Mouse (Mus musculus) induced T-regulatory cell, adult 2 months (primary cell): Measurements from ENCODE around the gene Fto.

Experiments
- DNase-seq: peaks from one replicate; pipeline ENCODE4 v3.0.0-alpha.2; 2012; ENCODE audit warnings: low read depth

The Fto gene

DNA sequence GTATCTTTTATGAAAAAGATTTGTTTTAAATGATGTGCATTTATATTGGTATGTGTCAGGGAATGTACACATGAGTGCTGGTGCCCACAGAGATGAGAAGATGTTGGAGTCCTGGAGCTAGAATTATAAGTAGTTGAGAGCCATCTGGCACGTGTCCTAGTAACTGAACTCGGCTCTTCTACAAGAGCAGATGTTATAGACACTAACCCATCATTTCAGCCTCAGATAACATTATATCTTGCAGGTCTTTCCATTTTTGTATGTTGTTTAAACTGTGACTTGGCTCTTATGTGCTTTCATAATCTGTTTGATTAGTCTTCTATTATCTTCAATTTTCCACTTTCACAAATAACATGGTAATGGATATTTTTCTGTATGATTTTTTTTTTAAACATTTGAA, 186.0 kb downstream of the Fto start:
- DNase-seq, result no peak

DNA sequence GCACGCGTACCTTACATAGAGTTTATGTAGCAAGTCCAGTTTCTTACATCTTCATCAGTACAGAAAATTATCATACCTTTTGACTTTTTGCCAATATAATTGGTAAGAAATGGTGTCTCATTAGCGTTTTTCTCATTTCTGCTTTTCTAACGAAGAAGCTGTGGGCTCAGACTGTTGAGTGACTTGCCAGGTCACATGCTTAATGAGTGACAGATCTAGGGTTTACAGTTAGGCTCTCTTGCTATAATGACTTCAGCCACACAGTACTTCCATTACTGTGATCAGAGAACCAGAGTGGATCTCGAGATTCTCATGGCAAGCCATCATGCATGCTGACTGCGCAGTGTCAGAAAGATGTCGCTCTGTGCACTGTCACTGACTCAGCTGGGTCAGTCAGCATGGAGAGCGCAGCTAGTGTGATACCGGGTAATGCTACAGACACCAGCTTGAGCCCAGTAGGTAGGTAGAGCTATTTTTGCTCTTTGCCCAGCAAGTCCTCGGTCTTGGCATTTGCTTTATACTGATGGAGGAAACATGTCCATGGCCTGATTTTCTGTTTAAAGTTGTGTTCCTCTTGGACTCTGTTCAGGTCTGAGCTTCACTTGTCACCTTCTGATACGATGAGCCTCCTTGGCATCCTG, 188.8 kb downstream of the Fto start:
- no peak for DNase-seq

DNA sequence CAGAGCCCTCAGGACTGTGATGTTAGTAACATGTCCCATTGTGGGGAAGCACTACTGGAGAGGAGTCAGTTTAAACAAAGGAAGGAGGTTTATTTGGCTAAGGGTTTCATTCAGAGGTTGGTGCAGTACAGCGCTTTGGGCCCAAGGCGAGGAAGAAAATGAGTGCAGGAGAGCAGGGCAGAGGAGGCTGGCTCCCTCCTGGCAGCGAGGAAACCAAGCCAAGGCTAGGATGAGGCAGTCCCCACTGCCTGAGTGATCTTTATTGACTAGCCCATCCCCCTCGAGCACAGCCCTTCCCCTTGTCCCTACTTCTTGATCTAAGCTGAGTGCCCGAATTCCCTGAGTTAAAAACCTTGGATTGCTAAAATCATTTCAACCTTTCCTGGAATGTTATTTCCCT, 189.5 kb downstream of the Fto start:
- no peak for DNase-seq

DNA sequence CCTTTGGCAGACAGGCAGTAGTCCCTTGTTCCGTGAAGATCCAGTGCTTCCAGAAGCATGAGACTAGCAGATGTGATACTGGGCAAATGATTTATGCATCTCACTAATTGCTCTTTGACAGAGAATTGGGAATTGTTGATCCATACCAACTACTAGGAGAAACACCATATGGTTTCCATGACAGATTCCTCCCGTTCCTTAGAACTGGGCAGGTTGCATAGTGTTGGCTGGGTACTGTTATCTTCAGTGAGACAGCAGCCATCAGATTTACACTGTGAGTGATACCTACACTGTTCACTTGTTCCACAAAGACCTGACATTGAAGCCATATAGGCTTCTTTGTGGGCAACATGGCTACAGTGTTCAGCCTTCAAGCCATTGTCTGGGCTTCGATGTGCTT, 191.0 kb downstream of the Fto start:
- DNase-seq, result no peak

DNA sequence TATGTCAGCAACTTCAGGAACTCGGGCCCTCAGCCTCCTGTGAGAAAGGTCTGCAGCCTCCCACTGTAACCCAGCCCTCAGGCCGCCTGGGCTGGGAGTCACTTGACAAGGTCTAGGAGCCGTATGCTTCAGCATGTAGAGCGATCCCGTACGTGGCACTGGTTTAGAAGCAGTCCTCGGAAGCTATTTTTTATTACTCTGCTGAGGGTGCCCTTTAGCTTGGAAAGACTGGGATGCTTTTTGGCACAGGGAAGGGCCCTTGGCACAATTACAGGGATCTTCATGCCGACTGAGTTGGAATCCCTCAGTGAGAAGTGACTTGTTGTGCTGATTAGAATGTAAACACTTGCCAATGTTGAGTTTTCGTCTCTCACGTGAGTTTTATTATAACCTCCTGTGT, 191.6 kb downstream of the Fto start:
- no peak for DNase-seq

DNA sequence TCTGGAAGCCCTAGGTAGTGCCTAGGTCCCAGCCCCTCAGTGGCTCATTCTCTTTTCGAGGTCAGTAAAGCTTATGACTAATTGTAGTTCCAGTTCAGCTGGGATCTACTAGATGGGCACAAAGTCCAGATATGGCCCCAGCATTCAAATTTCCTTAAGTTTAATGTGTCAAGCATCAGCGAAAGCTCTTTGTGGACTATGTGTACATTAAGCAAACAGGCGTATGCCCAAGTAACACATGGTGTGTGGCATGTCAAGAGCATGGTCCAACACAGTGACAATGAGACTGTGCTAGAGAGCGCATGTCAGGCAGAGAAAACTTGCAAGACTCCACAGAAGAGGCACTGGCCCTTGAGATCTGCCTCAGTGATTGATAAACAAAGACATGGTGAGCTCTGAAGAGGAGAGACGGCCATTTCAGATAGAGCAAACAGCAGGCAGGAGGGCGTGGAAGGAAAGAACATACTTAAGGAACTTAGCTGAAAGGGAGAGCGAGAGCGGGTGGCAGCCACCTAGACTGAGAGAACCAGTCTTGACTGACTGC, 192.2 kb downstream of the Fto start:
- DNase-seq, result no peak

DNA sequence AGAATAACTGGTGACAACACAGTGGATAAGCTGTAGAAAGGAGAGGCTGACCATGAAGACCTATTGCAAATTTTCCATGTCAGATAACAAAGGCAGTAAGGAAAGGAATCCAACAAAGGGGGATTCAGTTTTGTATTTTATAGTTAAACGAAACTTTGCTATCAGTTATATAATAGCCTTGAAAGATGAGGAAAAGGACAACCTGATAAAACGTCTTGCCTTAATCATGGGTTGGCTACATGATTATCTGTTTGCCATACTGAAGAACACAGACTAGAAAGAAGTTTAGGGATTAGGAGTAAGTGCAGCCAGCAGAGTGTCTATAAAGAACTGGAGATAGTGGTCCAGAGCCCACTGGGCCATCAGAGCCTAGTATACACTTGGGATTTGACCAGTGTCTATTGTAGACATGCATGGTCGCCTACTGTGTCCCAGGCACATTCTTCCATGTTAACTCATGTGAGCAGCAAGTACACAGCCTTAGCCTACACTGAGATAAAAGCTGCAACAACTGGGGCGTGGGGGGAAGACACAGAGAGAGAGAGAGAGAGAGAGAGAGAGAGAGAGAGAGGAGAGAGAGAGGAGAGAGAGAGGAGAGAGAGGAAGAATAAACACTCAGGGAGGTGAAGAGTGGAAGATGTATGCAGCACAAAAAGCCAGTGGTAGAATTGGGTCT, 192.8 kb downstream of the Fto start:
- no peak for DNase-seq

DNA sequence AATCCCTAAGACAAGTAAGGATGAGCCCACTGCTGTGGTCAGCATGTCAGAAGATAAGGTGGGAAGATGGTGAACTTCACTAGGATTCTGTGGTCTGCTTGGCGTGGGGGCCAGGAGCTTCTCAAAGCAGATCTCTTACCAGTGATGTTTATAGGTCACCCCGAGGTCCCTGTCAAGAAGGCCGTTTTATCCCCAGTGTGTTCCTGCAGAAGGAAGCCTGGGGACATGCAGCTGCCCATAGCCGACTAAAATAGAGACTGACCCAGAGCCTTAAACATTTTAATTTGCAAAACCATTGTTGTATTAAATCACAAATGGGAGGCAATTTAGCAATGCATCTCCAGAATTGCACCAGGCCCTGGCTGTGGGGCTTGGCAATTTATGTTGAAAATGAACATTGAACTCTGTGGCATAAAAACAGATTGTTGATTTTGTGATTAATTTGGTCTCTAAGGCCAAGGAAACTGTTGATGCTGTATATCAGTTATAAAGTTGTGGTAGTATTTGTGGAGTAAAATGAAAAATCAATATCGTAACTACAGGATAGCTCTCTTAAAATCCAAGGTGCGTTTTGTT, 193.4 kb downstream of the Fto start:
- DNase-seq, result no peak

DNA sequence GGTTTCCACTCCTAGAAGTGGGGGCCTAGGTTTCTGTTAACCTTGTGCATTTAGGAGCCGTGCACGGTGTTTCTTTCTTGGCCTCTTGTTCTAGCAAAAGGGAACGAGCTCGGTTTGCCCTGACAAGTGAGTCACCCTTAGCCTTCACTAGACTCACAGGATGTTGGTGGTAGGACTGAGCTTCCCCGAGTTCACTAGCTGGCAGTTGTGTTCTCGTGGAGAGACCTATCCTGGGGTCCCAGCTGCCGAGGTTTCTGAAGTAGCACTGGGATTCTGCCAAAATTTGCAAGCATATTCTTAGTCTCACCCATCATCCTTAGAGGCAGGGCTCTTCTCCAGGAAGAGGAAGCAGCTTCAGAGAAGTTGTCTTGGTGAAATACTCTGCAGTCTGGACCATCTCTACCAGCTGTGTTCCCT, 194.4 kb downstream of the Fto start:
- DNase-seq, result peak; percentile 4

DNA sequence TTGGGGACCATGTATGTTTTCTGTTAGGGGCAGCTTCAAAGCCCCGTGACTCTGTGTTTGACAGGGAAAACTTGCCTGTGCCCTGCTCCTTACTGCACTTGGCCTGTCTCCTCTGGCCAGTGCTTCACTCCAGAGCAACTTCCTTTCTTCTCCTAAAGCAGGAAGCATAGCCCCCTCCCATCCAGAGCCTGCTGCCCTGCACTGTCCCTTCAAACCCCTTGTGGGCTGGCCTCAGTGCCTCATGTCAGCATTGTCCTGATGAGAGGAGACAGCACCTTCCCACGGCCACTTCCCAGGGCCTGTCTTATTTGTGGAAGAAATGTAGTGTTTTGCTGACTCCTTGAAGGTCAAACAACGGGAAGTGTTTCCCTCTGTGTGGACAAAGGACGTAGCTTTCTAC, 195.0 kb downstream of the Fto start:
- no peak for DNase-seq

DNA sequence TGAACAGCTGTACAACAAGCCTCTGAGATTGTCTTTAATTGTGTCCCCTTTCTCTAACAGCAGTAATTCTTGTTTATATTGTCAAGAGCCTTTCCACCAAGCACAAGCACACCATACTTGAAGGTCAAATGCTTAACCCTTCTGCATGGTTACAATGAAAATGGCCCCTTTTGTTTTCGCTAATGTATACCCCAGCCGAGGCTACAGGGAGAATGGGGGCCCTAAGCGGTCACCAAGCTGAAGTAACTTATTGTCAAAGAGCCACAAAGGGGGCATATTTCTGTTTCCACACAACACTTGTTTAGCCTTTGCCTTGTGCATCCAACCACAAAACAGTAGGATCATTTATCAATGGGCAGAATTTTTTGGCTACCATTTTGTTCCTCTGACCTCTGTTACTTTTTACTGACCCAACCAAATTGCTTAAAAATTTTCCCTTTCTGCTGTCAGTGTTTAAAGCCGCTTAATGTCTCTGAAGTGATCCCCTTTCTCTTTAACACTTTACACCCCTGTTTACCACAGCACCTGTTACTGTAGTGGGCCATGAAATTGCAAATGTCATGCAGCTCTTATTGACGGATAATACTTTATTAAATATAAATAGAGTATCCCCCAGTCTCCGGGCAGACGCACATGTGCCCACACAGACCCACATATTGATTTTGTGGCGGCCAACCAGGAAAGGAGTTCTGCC, 196.0 kb downstream of the Fto start:
- no peak for DNase-seq

DNA sequence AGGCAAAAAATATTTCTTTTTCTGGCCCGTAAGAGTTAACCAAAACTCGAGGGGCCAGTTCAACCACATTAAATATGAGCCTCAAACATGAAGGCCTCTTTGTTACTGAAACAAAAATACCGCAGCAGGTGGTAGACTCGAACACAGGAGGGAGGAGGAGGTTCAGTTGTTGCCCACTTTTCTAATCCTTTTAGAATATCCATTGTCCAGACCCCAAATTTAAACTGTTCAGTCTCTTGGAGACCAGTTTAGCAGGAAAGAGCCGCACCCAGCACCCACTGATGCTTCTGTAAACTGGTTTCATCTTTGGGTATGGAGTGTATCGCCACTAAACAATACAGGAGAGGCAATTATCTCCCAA, 196.6 kb downstream of the Fto start:
- no peak for DNase-seq

DNA sequence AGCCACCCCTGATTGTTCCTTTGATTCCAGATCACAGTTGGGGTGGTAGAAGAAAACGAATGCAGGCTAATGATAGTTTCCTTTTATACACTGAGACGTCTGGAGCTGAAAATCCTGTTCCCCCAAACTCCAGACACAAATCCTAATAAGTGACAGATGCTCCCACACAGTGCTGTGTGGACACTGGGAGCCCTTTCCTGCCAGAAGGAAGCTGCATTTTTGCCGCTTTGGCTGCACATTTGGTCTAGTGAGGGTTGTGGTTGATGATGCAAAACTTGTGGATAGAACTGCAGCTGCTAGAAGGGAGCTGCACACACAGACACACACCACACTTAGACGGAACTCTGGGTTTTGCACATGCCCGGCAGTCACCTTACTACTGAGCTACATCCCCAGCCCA, 197.4 kb downstream of the Fto start:
- no peak for DNase-seq

DNA sequence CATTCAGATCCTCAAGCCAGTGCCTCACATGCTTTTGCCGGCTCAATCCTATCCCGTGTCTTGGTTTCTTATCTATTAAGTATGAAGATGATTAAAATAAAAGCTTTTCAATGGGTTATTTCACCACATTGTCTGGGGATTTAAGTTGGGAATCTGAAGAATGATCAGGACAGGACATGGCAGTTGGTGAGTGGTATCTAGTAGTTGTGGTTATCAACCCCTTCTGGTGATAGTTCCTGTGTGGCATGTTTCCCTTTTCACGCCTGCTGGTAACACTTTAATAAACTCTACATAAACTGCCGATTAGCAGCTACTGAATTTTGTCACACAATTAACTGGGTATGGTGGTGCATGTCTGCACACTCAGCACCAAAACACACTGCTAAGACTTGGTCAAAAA, 198.6 kb downstream of the Fto start:
- no peak for DNase-seq

DNA sequence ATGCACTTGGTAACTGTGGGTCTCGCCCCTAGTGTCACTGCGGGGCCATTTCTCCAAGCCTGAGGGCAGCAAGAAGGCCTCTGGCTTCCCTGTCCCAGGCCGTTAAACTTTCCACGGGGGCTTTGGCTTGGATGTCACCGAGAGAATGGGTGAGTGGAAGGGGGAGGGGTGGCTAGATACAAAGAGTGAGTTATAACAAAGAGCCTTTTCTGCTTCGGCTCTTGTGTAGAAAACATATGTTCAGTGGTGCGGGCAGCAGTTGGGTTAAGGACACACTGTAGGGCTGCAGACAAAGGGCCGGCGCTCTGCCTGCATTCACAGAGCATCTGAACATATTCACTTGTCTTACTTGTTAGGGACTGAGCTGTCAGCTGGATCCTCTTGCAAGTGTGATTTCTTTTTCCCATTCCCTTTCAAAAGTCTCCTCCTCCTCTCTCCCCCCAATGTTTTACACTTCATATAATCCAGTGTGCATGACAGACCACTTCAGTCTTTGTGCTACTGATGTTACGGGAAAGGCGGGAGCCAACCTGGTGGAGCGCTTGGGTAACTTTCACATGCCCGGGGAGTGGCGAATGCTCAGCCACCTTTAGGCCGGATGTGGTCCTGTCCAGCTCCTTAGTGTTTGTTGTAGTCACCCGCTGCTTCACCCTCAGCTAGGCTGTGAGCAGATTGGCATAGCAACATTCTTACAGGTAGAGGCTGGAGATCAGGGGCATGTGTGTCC, 201.6 kb downstream of the Fto start:
- no peak for DNase-seq

DNA sequence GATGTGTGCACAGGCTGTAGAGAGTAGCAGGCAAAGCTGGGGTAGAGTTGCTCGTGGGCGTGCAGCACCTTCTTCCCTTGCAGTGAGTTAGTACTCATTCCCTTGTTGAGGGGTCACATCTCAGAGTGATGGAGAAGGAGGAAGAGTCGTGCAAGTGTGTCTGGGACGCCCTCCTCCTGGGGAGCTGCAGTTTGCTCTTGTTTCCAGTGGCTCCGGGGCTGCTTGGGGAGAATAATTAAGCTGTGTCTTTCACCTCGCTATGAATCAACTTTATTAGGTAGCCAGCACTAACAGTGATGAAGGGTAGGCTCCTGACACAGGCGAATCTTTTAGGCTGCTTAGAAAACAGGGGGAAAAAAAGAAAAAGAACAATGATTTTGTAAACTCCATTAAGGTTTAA, 203.1 kb downstream of the Fto start:
- DNase-seq, result no peak

DNA sequence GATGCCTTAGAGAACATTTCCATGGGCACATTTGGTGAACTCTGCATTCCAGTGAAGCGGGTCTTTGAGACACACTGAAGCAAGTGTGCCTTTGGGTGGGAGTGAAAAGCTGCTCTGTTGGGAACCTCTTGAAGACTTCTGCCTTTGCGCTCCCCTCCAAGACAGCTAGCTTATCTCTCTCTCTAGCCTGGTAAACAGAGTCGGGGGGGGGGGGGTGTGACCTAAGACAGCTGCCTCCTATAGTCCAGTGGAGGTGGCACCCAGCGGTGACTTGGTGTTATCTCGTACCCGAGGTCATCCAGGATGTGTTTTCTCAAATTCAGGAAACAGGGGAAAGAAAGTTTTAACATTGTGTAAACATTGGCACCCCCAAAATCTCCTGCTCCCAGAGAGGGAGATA, 204.8 kb downstream of the Fto start:
- DNase-seq, result no peak

DNA sequence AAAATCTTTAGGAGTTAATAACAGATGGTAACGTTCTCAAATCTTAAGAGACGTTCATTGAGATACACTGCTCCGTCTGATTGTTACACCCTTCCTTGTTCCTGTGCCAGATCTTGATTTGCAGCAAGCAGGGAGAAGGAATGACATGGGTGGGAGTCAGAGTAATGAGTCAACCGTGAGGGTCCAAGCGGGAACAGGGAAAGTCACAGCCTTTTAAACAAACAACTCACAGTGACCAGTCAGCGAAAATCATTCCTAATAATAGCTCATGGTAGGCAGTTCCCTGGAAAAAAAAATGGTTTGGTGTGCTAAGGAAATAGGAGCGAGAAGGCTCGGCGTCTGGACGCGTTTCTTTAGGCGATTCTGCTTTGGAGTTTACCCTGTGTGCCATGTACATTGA, 208.9 kb downstream of the Fto start:
- DNase-seq, result no peak

DNA sequence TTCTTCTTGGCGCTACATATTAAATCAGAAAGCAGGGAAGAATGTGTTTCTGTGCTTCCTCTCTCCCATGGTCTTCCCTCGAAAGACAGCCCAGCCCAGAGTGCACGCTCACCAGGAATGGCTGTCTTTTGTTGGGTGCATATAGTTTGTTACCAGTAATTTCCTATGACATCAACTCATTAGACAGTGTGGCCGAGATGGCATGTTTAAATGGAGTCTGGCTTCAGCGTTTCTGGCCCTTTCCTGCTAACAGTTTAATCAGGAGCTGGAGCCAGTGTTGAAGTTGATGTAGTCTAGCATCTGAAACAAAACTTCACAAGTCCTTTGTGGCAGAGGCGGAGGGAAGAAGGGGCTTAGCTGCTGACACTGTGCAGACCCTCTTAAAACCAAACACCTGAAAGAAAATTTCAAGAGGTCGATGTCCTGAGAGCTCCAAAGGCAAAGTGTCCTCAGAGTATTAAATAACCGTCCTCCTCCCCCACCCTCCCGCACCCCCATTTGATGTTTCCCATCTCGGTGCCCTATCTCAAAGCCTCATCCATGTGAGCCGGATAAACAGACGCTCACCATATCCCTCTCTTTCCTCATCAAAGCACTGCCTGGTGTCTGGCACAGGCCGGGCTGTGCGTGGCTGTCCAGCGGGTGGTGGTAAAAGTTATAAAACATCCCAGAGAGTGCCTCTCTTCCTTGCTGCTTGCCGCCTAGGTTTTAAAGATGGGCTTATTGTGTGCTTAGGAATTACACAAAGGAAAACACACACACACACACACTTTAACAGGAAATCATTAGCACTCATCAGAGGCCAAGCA, 210.9 kb downstream of the Fto start:
- DNase-seq, result no peak

DNA sequence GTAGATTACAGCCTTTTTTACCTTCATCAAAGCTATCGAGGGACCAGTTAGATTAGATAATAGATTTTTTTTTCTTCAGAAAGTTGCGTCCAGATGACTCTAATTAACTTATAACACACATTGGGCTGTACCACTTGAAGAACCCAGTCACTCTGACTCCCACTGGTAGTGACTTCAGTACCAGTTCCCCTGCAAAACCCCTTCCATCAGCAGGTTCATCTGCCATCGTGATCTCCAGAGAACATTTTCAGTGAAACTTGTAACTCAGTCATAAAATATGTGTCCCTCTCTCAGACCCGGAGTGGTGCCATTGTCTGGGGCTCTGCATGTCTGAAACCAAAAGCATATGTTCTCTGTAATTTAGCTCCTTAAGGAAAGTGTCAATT, 211.5 kb downstream of the Fto start:
- no peak for DNase-seq

DNA sequence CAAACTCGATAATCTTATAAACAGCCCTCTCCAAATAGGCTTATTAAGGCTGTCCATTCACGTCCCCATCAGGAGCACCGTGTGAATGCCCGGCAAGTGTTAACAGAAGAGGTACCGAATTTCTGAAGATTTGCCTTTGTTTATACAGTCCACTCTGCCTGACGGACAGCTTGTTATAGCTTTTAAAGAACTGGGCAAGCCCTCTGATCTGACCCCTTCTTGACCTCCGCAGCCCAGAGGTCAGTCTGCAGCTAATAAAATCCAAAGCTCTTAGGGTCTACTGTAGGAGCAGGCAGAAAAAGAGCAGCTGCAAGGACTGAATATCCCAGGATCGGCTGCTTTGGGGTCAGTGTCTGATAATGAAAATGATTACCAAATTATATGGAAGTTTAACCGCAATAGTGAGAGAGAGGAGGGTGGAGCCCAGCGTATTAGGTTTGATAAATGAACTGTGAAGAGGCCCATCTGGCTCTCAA, 212.1 kb downstream of the Fto start:
- no peak for DNase-seq
